Comparison of ENCODE assay signal across 13 mouse cellular contexts in genomic region chr6:134367366-134368281, GRCm38 (mm10). TPM values are rescaled to one million over a fixed set of nuclear protein-coding genes. Genes with fewer than 3 reads are reported as not detected.
A peak's percentile ranks its signal among the peaks of the same experiment; 100 is the strongest.
DNase-seq lines count a peak whose midpoint lies in the region; ATAC-seq and TF ChIP-seq lines count a peak whose summit lies in the region.
"Had no signal": no experiment of that assay in that cellular context is flagged by ENCODE, and none has a peak within 500 bp of the region (broad histone marks: within the 10 kb centered on the region; RNA-seq: fewer than 3 reads in every experiment).

No protein-coding gene starts in this region.

- peaks cover 73% of the 10 kb centered on the region for H3K4me1 ChIP-seq in megakaryocyte, embryonic 14.5 days
- H3K4me1 ChIP-seq in embryonic facial prominence, embryonic 12.5 days = peaks cover 9% of the 10 kb centered on the region; the same call in 1 of the 2 replicates
- H3K4me1 ChIP-seq in limb, embryonic 15.5 days = peaks cover 8% of the 10 kb centered on the region
- H3K4me1 ChIP-seq in intestine, postnatal 0 days (replicated peaks; ENCODE audit: control insufficient read depth, insufficient read depth, low read length) = no peaks in the 10 kb centered on the region
- H3K4me1 ChIP-seq: stomach, embryonic 15.5 days had no signal

- 49% methylated on average over 12 of the region's 12 CpGs for WGBS in embryonic facial prominence, embryonic 12.5 days
- WGBS in limb, embryonic 15.5 days = 61% methylated on average over 12 of the region's 12 CpGs
- WGBS in intestine, postnatal 0 days = 76% methylated on average over 12 of the region's 12 CpGs

- peaks cover 7% of the 10 kb centered on the region for H3K27me3 ChIP-seq in megakaryocyte, embryonic 14.5 days (replicated peaks)
- no peaks in the 10 kb centered on the region for H3K27me3 ChIP-seq in embryonic facial prominence, embryonic 12.5 days
- no peaks in the 10 kb centered on the region for H3K27me3 ChIP-seq in limb, embryonic 15.5 days
- no peaks in the 10 kb centered on the region for H3K27me3 ChIP-seq in intestine, postnatal 0 days (replicated peaks; ENCODE audit: control insufficient read depth, insufficient read depth, low read length)
- H3K27me3 ChIP-seq: limb, embryonic 13.5 days; stomach, embryonic 15.5 days had no signal

- H3K4me2 ChIP-seq in embryonic facial prominence, embryonic 12.5 days (replicated peaks) = no peak overlapping the region
- no peak overlapping the region for H3K4me2 ChIP-seq in limb, embryonic 15.5 days
- H3K4me2 ChIP-seq in intestine, postnatal 0 days (replicated peaks; ENCODE audit: low read depth) = no peak overlapping the region
- H3K4me2 ChIP-seq: limb, embryonic 13.5 days; stomach, embryonic 15.5 days had no signal

- H3K9me3 ChIP-seq in megakaryocyte, embryonic 14.5 days = no peaks in the 10 kb centered on the region
- H3K9me3 ChIP-seq in embryonic facial prominence, embryonic 12.5 days = no peaks in the 10 kb centered on the region
- H3K9me3 ChIP-seq in limb, embryonic 15.5 days = no peaks in the 10 kb centered on the region
- H3K9me3 ChIP-seq in intestine, postnatal 0 days (ENCODE audit: control insufficient read depth) = no peaks in the 10 kb centered on the region
- H3K9me3 ChIP-seq: limb, embryonic 13.5 days; stomach, embryonic 15.5 days had no signal

- no peak overlapping the region for H3K9ac ChIP-seq in embryonic facial prominence, embryonic 12.5 days
- no peak overlapping the region for H3K9ac ChIP-seq in limb, embryonic 15.5 days
- no peak overlapping the region for H3K9ac ChIP-seq in intestine, postnatal 0 days (ENCODE audit: low read depth, low read length)
- H3K9ac ChIP-seq: limb, embryonic 13.5 days; stomach, embryonic 15.5 days had no signal

- no peak for ATAC-seq in megakaryocyte, adult 5-6 weeks (ENCODE audit: poor library complexity, severe bottlenecking)
- no peak for ATAC-seq in embryonic facial prominence, embryonic 12.5 days (ENCODE audit: insufficient number of reproducible peaks, insufficient read depth, low FRiP score, low TSS enrichment)
- ATAC-seq in limb, embryonic 15.5 days (ENCODE audit: insufficient number of reproducible peaks, low FRiP score, low TSS enrichment, low read depth) = no peak
- ATAC-seq in intestine, postnatal 0 days = no peak
- ATAC-seq: hindbrain, postnatal 0 days had no signal

- intact Hi-C loops in gastrocnemius, adult 2 months (cut with DNase I) = no loop called here
- intact Hi-C loops in gastrocnemius, postnatal 14 days (cut with DNase I; ENCODE audit: low total_unique reads) = no loop called here

- no peak overlapping the region for H3K4me3 ChIP-seq in gastrocnemius, adult 2 months
- H3K4me3 ChIP-seq in megakaryocyte, embryonic 14.5 days (replicated peaks) = peak overlapping the region; percentile 84
- no peak overlapping the region for H3K4me3 ChIP-seq in embryonic facial prominence, embryonic 12.5 days
- H3K4me3 ChIP-seq in limb, embryonic 15.5 days = no peak overlapping the region
- no peak overlapping the region for H3K4me3 ChIP-seq in intestine, postnatal 0 days (ENCODE audit: low read depth, low read length)
- H3K4me3 ChIP-seq: limb, embryonic 13.5 days; stomach, embryonic 15.5 days had no signal

- DNase-seq in gastrocnemius, adult 2 months = no peak
- DNase-seq in gastrocnemius, postnatal 14 days = no peak
- DNase-seq in Muller cell, postnatal 12 days (ENCODE audit: inconsistent ontology term) = no peak

- H3K36me3 ChIP-seq in megakaryocyte, embryonic 14.5 days (replicated peaks; ENCODE audit: low read length) = no peaks in the 10 kb centered on the region
- no peaks in the 10 kb centered on the region for H3K36me3 ChIP-seq in embryonic facial prominence, embryonic 12.5 days
- H3K36me3 ChIP-seq in limb, embryonic 15.5 days = no peaks in the 10 kb centered on the region
- no peaks in the 10 kb centered on the region for H3K36me3 ChIP-seq in intestine, postnatal 0 days (ENCODE audit: control insufficient read depth, insufficient read depth)
- H3K36me3 ChIP-seq: limb, embryonic 13.5 days; stomach, embryonic 15.5 days had no signal

- no peak for TF ChIP-seq CTCF in gastrocnemius, adult 2 months (IDR thresholded peaks at IDR 0.05)
- no peak for TF ChIP-seq CTCF in intestine, postnatal 0 days (IDR thresholded peaks at IDR 0.05; ENCODE audit: low read depth)

- H3K27ac ChIP-seq in gastrocnemius, adult 2 months = peak overlapping the region; percentile 59
- 0 out of 2 replicates have a peak overlapping the region, but pooled peaks have one; percentile 47 for H3K27ac ChIP-seq in embryonic facial prominence, embryonic 12.5 days
- 0 out of 2 replicates have a peak overlapping the region, but pooled peaks have one; percentile 4 for H3K27ac ChIP-seq in limb, embryonic 15.5 days
- no peak overlapping the region for H3K27ac ChIP-seq in intestine, postnatal 0 days (ENCODE audit: low read depth, low read length)
- H3K27ac ChIP-seq: hindbrain, postnatal 0 days; limb, embryonic 13.5 days; stomach, embryonic 15.5 days had no signal

RNA-seq across cellular contexts. Expression of gene Bcl2l14, which starts 28.5 kb away (rescaled TPM):
- not detected for total RNA-seq in gastrocnemius, adult 2 months (2021)
- not detected for total RNA-seq in gastrocnemius, postnatal 14 days (2021)
- not detected in 2 replicates for polyA plus RNA-seq in megakaryocyte, embryonic 14.5 days (2012; ENCODE audit: insufficient read depth, low replicate concordance)
- total RNA-seq in megakaryocyte, adult 5-6 weeks (2015) = 0.22 and 0.50 TPM in 2 replicates
- 0.49 and 1.4 TPM in 2 replicates for total RNA-seq in megakaryocyte, adult 5-6 weeks (2017)
- polyA plus RNA-seq in embryonic facial prominence, embryonic 12.5 days (2016; fragmentation: Nextera tagmentation; extraction: Ambion mirVana) = 0.88 and 0.98 TPM in 2 replicates
- 0.96 and 1.3 TPM in 2 replicates for polyA plus RNA-seq in limb, embryonic 15.5 days (2015; fragmentation: Nextera tagmentation; extraction: Ambion mirVana)
- polyA plus RNA-seq in intestine, postnatal 0 days (2015; fragmentation: Nextera tagmentation; extraction: Ambion mirVana) = 2.0 and 2.7 TPM in 2 replicates
- total RNA-seq: gastrocnemius, adult 18-20 months; hindbrain, postnatal 0 days had no signal
- polyA plus RNA-seq: C2C12 had no signal
